Mouse (Mus musculus): ENCODE measurements around the gene Dgat2. TPM values are rescaled to one million over a fixed set of nuclear protein-coding genes. Genes with fewer than 3 reads are reported as not detected.

Gene Dgat2
- polyA plus RNA-seq, 1 experiment, result 10.9 TPM

DNA sequence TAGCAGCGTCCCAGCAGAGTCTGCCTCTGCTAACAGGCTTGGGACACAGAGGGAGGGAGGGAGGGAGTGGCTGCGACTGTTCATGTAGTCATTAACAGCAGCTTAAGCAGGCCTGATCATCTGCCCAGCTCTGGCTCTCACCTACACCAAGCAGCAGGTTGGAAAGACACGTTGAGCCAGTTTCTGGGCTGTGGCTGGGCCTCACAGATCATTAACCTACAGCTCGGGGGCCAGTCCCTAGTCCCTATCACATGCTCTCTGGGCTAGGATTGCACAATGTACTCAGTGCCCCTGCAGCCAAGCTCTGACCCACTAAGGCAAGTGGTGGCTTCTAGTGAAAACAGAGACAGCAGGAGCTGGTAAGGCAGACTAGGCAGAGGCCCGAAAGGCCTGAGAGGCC is 14.6 kb downstream of the Dgat2 start:
- no peak overlapping the region for H3K4me3 ChIP-seq (replicated peaks; ENCODE audit: control insufficient read depth, low read depth, low read length)
- TF ChIP-seq CTCF (IDR thresholded peaks at IDR 0.05; ENCODE audit: control insufficient read depth, insufficient read depth, low read length) (no peak), POLR2A (IDR thresholded peaks at IDR 0.05; ENCODE audit: borderline replicate concordance, control insufficient read depth, low read depth, low read length) (no peak)
- H3K27ac ChIP-seq (ENCODE audit: control insufficient read depth, insufficient read depth, low read depth, low read length, poor library complexity), result no peak overlapping the region
- WGBS, result 36% methylated on average over 5 of the region's 5 CpGs
- peaks cover 6% of the 10 kb centered on the region for H3K4me1 ChIP-seq (ENCODE audit: control insufficient read depth, insufficient read depth, low read length)

DNA sequence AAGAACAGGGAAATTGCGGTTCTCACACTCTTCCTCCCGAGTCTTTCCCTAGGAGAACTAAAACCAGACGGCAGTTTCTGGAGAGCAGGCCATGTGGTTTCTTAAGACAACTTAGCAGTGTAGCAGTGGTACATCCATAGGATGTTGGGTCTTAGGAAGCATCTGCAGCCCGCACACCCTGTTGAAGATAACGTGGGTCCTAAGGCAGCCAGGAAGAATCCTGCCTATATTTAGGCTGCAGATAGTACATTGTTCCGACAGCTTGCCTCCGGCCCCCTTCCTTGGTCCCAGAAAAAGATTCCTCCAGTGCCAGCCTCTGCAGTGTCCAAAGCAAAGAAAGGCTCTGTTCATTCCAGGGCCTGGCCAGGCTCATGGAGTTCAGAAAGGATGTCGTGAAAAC is 16.4 kb downstream of the Dgat2 start:
- Histone ChIP-seq H3K4me1 (ENCODE audit: control insufficient read depth, insufficient read depth, low read length) (peaks cover 6% of the 10 kb centered on the region), H3K27ac (ENCODE audit: control insufficient read depth, insufficient read depth, low read depth, low read length, poor library complexity) (no peak overlapping the region), H3K4me3 (replicated peaks; ENCODE audit: control insufficient read depth, low read depth, low read length) (no peak overlapping the region)
- TF ChIP-seq POLR2A (IDR thresholded peaks at IDR 0.05; ENCODE audit: borderline replicate concordance, control insufficient read depth, low read depth, low read length) (no peak), CTCF (IDR thresholded peaks at IDR 0.05; ENCODE audit: control insufficient read depth, insufficient read depth, low read length) (no peak)
- WGBS, result 67% methylated on average over 8 of the region's 8 CpGs

- Histone ChIP-seq H3K4me1 (ENCODE audit: control insufficient read depth, insufficient read depth, low read length) (peaks cover 6% of the 10 kb centered on the region), H3K4me3 (replicated peaks; ENCODE audit: control insufficient read depth, low read depth, low read length) (no peak overlapping the region), H3K27ac (ENCODE audit: control insufficient read depth, insufficient read depth, low read depth, low read length, poor library complexity) (no peak overlapping the region)
- WGBS, result 83% methylated on average over 7 of the region's 7 CpGs
- no peak for TF ChIP-seq CTCF (IDR thresholded peaks at IDR 0.05; ENCODE audit: control insufficient read depth, insufficient read depth, low read length)
- TF ChIP-seq POLR2A (IDR thresholded peaks at IDR 0.05; ENCODE audit: borderline replicate concordance, control insufficient read depth, low read depth, low read length), result no peak
Measured at GRCm38 (mm10) chr7:99164873-99165410, 17.6 kb downstream of the Dgat2 start.

DNA sequence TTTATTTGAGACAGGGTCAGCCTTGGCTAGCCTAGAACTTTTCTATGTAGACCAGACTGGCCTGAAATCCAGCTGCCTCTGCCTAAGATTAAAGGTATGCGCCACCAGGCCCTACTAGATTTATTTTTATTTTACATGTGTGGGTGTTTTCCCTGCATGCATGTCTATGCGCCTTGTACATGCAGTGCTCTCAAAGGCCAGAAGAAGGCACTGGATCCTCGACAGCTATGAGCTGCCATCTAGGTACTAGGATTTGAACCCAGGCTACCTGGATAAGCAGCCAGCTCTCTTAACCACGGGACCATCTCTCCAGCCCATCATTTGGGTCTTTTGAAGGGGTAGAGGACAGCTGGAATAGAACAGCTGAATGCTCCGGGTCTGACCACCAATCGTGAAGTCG is 20.1 kb downstream of the Dgat2 start:
- WGBS, result 84% methylated on average over 7 of the region's 7 CpGs
- Histone ChIP-seq H3K27ac (ENCODE audit: control insufficient read depth, insufficient read depth, low read depth, low read length, poor library complexity) (no peak overlapping the region), H3K4me1 (ENCODE audit: control insufficient read depth, insufficient read depth, low read length) (peaks cover 3% of the 10 kb centered on the region), H3K4me3 (replicated peaks; ENCODE audit: control insufficient read depth, low read depth, low read length) (no peak overlapping the region)
- TF ChIP-seq POLR2A (IDR thresholded peaks at IDR 0.05; ENCODE audit: borderline replicate concordance, control insufficient read depth, low read depth, low read length), result no peak
- TF ChIP-seq CTCF (IDR thresholded peaks at IDR 0.05; ENCODE audit: control insufficient read depth, insufficient read depth, low read length), result no peak

DNA sequence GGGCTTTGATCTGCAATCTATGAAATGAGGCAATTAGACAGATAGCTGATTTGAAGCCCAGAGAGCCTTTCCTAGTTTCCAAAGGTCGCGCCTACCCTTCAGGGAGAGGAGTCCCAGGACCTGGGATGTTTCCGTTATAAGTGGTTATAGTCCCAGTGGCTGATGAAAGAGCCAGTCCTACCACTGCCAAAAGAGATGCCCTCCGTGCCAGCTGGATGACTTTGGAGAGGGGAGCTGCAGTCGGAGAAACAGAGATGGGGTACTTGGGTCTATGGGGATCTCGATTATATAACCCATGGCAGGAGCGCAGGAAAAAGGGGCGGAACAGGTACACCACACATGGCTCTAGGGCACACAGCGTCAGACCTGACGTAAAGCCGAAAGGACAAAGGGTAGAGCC is 20.6 kb downstream of the Dgat2 start:
- Histone ChIP-seq H3K4me1 (ENCODE audit: control insufficient read depth, insufficient read depth, low read length) (peaks cover 3% of the 10 kb centered on the region), H3K4me3 (replicated peaks; ENCODE audit: control insufficient read depth, low read depth, low read length) (no peak overlapping the region), H3K27ac (ENCODE audit: control insufficient read depth, insufficient read depth, low read depth, low read length, poor library complexity) (no peak overlapping the region)
- TF ChIP-seq POLR2A (IDR thresholded peaks at IDR 0.05; ENCODE audit: borderline replicate concordance, control insufficient read depth, low read depth, low read length), result no peak
- TF ChIP-seq CTCF (IDR thresholded peaks at IDR 0.05; ENCODE audit: control insufficient read depth, insufficient read depth, low read length), result no peak
- WGBS, result 95% methylated on average over 11 of the region's 11 CpGs

DNA sequence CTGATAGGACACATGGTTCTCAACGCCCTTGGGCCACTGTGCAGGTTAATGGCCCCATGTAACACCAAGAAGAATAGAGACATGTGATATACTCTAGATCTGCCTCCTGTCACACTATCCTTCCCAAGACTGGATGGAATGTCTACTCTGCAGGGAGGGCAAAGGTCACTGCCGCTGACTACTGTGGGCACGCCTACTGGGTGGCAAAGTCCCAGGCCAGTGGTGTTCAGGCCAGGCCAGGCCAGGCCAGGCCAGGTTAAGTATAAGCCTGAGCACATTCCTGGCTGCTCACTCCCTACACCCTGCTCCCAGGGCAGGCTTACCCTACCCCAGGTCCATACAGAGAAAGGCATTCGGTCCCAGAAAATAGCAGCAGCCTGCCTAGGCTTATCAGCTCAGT is 21.0 kb downstream of the Dgat2 start:
- Histone ChIP-seq H3K4me3 (replicated peaks; ENCODE audit: control insufficient read depth, low read depth, low read length) (no peak overlapping the region), H3K4me1 (ENCODE audit: control insufficient read depth, insufficient read depth, low read length) (peaks cover 3% of the 10 kb centered on the region), H3K27ac (ENCODE audit: control insufficient read depth, insufficient read depth, low read depth, low read length, poor library complexity) (no peak overlapping the region)
- WGBS, result 84% methylated on average over 4 of the region's 4 CpGs
- TF ChIP-seq CTCF (IDR thresholded peaks at IDR 0.05; ENCODE audit: control insufficient read depth, insufficient read depth, low read length) (no peak), POLR2A (IDR thresholded peaks at IDR 0.05; ENCODE audit: borderline replicate concordance, control insufficient read depth, low read depth, low read length) (no peak)

DNA sequence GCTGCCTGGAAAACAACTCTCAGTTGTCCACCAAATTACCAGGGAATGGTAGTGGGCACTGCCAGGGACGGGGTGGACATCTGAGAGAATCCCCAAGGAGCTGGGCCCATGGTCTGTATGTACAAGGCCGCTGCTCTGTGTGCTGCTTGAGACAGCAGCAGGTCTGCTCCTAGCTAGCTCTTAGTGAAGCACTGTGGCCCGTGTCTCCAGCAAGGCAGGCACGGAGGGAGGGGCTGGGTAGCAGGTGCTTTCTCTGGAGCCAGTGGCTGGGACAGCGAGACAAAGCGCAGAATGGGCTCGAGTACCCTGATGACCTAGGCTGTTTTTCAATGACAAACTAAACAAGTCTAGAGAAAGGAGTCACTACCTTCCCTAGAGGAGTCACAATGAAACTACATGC is 21.5 kb downstream of the Dgat2 start:
- Histone ChIP-seq H3K27ac (ENCODE audit: control insufficient read depth, insufficient read depth, low read depth, low read length, poor library complexity) (no peak overlapping the region), H3K4me3 (replicated peaks; ENCODE audit: control insufficient read depth, low read depth, low read length) (no peak overlapping the region), H3K4me1 (ENCODE audit: control insufficient read depth, insufficient read depth, low read length) (peaks cover 3% of the 10 kb centered on the region)
- no peak for TF ChIP-seq CTCF (IDR thresholded peaks at IDR 0.05; ENCODE audit: control insufficient read depth, insufficient read depth, low read length)
- TF ChIP-seq POLR2A (IDR thresholded peaks at IDR 0.05; ENCODE audit: borderline replicate concordance, control insufficient read depth, low read depth, low read length), result no peak
- WGBS, result 85% methylated on average over 7 of the region's 7 CpGs

DNA sequence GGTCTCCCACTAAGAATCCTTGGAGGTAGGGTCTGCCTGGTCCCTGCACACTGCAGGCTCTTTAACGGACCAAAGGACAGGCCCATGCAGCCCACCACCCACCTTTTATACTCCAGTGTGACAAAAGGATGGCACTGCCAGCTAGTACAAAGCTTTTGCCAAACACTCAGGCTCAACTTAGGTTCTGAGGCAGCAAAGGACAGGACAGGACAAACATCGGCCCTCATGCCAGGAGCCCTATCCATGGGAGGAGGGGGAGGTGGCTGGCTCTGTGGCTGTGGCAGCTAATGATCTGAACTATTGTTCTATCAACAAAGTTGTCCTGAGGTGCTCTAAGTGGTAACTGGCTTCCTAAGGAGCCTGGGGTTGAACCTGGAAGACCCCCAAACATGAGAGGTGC is 23.1 kb downstream of the Dgat2 start:
- WGBS, result 76% methylated on average over 2 of the region's 2 CpGs
- Histone ChIP-seq H3K4me1 (ENCODE audit: control insufficient read depth, insufficient read depth, low read length) (peaks cover 8% of the 10 kb centered on the region), H3K27ac (ENCODE audit: control insufficient read depth, insufficient read depth, low read depth, low read length, poor library complexity) (no peak overlapping the region), H3K4me3 (replicated peaks; ENCODE audit: control insufficient read depth, low read depth, low read length) (no peak overlapping the region)
- TF ChIP-seq CTCF (IDR thresholded peaks at IDR 0.05; ENCODE audit: control insufficient read depth, insufficient read depth, low read length), result no peak
- no peak for TF ChIP-seq POLR2A (IDR thresholded peaks at IDR 0.05; ENCODE audit: borderline replicate concordance, control insufficient read depth, low read depth, low read length)

- Histone ChIP-seq H3K27ac (ENCODE audit: control insufficient read depth, insufficient read depth, low read depth, low read length, poor library complexity) (no peak overlapping the region), H3K4me3 (replicated peaks; ENCODE audit: control insufficient read depth, low read depth, low read length) (no peak overlapping the region), H3K4me1 (ENCODE audit: control insufficient read depth, insufficient read depth, low read length) (peaks cover 8% of the 10 kb centered on the region)
- 7% methylated on average over 5 of the region's 5 CpGs for WGBS
- TF ChIP-seq CTCF (IDR thresholded peaks at IDR 0.05; ENCODE audit: control insufficient read depth, insufficient read depth, low read length), result no peak
- no peak for TF ChIP-seq POLR2A (IDR thresholded peaks at IDR 0.05; ENCODE audit: borderline replicate concordance, control insufficient read depth, low read depth, low read length)
Measured at GRCm38 (mm10) chr7:99158904-99159303, 23.6 kb downstream of the Dgat2 start.

Data from bone marrow, adult 2 months (tissue).